Mouse (Mus musculus) embryonic facial prominence, embryonic 14.5 days (tissue): Measurements from ENCODE around the gene Olfr1106. TPM values are rescaled to one million over a fixed set of nuclear protein-coding genes. Genes with fewer than 3 reads are reported as not detected.

Experiments
- ATAC-seq: fragments of 200-750 bp; cut with Nextera tagmentation; 2 replicates; pipeline ENCODE4 v1.8.0; 2017; ENCODE audit warnings: low read depth, moderate number of reproducible peaks, moderate TSS enrichment
- DNase-seq: peaks from one replicate; pipeline ENCODE4 v3.0.0-alpha.2; 2015; ENCODE audit warnings: low spot score
- H3K27ac ChIP-seq: fragments of 300-500 bp; sonication (generic); replicated peaks from 2 replicates; pipeline ENCODE4 v1.5.1; 2014; ENCODE audit warnings: low read depth, mild to moderate bottlenecking, low read length, moderate library complexity
- H3K27me3 ChIP-seq: fragments of 300-500 bp; sonication (generic); replicated peaks from 2 replicates; pipeline ENCODE4 v1.6.1; 2014; ENCODE audit warnings: low read length; ENCODE audit not compliant: control insufficient read depth, insufficient read depth
- H3K36me3 ChIP-seq: fragments of 300-500 bp; sonication (generic); 2 replicates; pipeline ENCODE4 v1.6.1; 2014; ENCODE audit warnings: low read length, mixed read lengths; ENCODE audit not compliant: control insufficient read depth, insufficient read depth
- H3K4me1 ChIP-seq: fragments of 300-500 bp; sonication (generic); 2 replicates; pipeline ENCODE4 v1.6.1; 2014; ENCODE audit warnings: antibody characterized with exemption, low read length; ENCODE audit not compliant: control insufficient read depth, insufficient read depth
- H3K4me2 ChIP-seq: fragments of 300-500 bp; sonication (generic); 2 replicates; pipeline ENCODE4 v1.6.1; 2014; ENCODE audit warnings: low read depth, mild to moderate bottlenecking, low read length, moderate library complexity, mixed read lengths
- H3K4me3 ChIP-seq: fragments of 300-500 bp; sonication (generic); 2 replicates; pipeline ENCODE4 v1.5.1; 2014; ENCODE audit warnings: low read depth, mild to moderate bottlenecking, low read length
- H3K9ac ChIP-seq: fragments of 300-500 bp; sonication (generic); 2 replicates; pipeline ENCODE4 v1.6.1; 2014; ENCODE audit warnings: low read depth, mild to moderate bottlenecking, low read length, moderate library complexity, mixed read lengths
- H3K9me3 ChIP-seq: fragments of 300-500 bp; sonication (generic); 2 replicates; pipeline ENCODE4 v1.6.1; 2016; ENCODE audit warnings: low read length; ENCODE audit not compliant: control insufficient read depth
- WGBS: fragments of 180-500 bp; shearing (Covaris S2); extraction: QIAGEN DNeasy Blood & Tissue Kit; methylation state at CpG from one replicate; pipeline ENCODE4 v1.1.7; 2014; 5-methylcytosine and 5-hydroxymethylcytosine counted together
- polyA plus RNA-seq: library from polyadenylated mRNA; unstranded; fragments of >200 nt; fragmentation: Nextera tagmentation; extraction: Ambion mirVana; gene quantifications from 2 replicates; pipeline ENCODE4 v1.2.1, GENCODE M21; 2014

Gene Olfr1106
- not detected in 2 replicates for polyA plus RNA-seq

- H3K27me3 ChIP-seq, result no peaks in the 10 kb centered on the region
- no peaks in the 10 kb centered on the region for H3K9me3 ChIP-seq
- H3K4me2 ChIP-seq, result no peak within 1 kb of the TSS
- no peak within 1 kb of the TSS for H3K4me3 ChIP-seq
- no peaks in the 10 kb centered on the region for H3K36me3 ChIP-seq
- no peak for ATAC-seq
- DNase-seq, result no peak
- 57% methylated on average over 1 of the region's 1 CpGs for WGBS
- no peak within 1 kb of the TSS for H3K9ac ChIP-seq
- H3K27ac ChIP-seq, result no peak within 1 kb of the TSS
- H3K4me1 ChIP-seq, result no peaks in the 10 kb centered on the region
Measured at GRCm38 (mm10) chr2:87052173-87052572, at the start of gene Olfr1106. Gene Olfr1106, minus strand, starts transcription at chr2:87052273.

- no peaks in the 10 kb centered on the region for H3K9me3 ChIP-seq
- ATAC-seq (no peak), DNase-seq (no peak)
- H3K4me2 ChIP-seq, result no peak within 1 kb of the TSS
- no peaks in the 10 kb centered on the region for H3K27me3 ChIP-seq
- 67% methylated on average over 1 of the region's 1 CpGs for WGBS
- H3K4me1 ChIP-seq, result no peaks in the 10 kb centered on the region
- no peak within 1 kb of the TSS for H3K4me3 ChIP-seq
- H3K27ac ChIP-seq, result no peak within 1 kb of the TSS
- H3K9ac ChIP-seq, result no peak within 1 kb of the TSS
- no peaks in the 10 kb centered on the region for H3K36me3 ChIP-seq
Measured at GRCm38 (mm10) chr2:87095908-87096307, 43.8 kb upstream of the Olfr1106 start, which contains the start of gene Olfr1109. Gene Olfr1109, minus strand, starts transcription at chr2:87096008.

DNA sequence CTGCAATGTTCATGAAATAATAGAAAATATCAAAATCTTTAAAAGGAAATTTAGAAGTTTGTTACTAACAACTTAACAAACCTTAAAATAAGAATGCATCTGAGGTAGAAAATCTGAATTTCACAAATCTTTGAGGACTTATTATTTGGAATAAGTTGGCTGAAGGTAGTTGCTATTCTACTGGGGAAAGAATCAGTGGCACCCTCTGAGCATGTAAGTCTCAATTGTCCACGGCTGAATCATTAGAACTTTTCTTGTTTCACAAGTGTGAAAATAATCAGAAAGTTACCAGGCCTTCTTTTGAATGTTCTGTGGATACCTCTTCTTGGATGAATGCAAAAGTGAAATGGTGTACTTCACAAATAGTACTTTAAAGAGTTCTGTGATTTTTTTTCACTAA lies 23.6 kb upstream of the Olfr1106 start, which contains the start of gene Olfr1107:
Gene Olfr1107 (minus strand): TSS at position 101 of the 400 bp plus-strand sequence.
- no peaks in the 10 kb centered on the region for H3K27me3 ChIP-seq
- H3K4me3 ChIP-seq, result no peak within 1 kb of the TSS
- H3K27ac ChIP-seq, result no peak within 1 kb of the TSS
- no peak within 1 kb of the TSS for H3K9ac ChIP-seq
- no peaks in the 10 kb centered on the region for H3K4me1 ChIP-seq
- no peak for DNase-seq
- no peak within 1 kb of the TSS for H3K4me2 ChIP-seq
- no peaks in the 10 kb centered on the region for H3K36me3 ChIP-seq
- no peaks in the 10 kb centered on the region for H3K9me3 ChIP-seq
- ATAC-seq, result no peak
- 83% methylated on average over 1 of the region's 1 CpGs for WGBS

DNA sequence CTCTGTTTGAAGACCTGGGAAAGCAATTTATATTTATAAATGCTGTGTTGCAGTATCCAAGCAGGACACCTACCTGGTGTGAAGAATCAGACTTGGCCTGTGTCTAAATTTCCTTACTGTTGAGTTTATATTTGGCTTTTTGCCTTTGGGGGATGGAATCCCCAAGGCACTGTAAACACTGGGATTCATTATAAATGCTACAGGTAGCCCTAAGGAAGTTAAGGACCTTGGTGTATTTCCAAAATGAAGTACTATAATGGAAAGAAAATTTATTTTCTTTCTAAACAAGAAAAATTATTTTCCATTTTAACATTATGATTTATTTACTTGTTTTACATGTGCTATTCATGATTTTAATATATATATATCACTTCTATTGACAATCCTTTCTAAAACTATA lies 15.6 kb downstream of the Olfr1106 start, which contains the start of gene Olfr1105:
Gene Olfr1105 (minus strand): TSS at position 101 of the 400 bp plus-strand sequence.
- H3K27me3 ChIP-seq, result no peaks in the 10 kb centered on the region
- no peak within 1 kb of the TSS for H3K4me2 ChIP-seq
- H3K9me3 ChIP-seq, result no peaks in the 10 kb centered on the region
- ATAC-seq (no peak), DNase-seq (no peak)
- no peak within 1 kb of the TSS for H3K9ac ChIP-seq
- no peaks in the 10 kb centered on the region for H3K4me1 ChIP-seq
- no peak within 1 kb of the TSS for H3K27ac ChIP-seq
- no peaks in the 10 kb centered on the region for H3K36me3 ChIP-seq
- no peak within 1 kb of the TSS for H3K4me3 ChIP-seq

DNA sequence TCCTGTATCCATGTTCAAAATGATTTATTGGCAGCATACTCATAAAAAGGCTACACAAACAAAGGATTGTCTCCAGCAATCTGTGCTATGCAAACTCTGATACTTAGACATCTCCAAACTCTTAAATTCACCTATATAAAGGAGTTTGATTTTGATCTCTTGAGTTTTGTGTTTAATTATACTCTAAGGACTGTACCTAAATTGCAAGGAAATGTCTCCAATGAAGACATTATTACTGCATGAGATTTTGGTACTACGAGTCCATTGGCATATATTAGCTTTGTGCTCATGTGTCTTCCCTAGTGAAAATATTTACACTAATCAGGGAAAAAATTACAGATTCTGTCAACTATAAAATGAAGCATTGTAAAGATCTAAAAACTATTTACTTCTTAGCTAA lies 25.1 kb downstream of the Olfr1106 start, which contains the start of gene Olfr1104:
Gene Olfr1104 (minus strand): TSS at position 101 of the 400 bp plus-strand sequence.
- Histone ChIP-seq H3K27me3 (no peaks in the 10 kb centered on the region), H3K27ac (no peak within 1 kb of the TSS), H3K36me3 (no peaks in the 10 kb centered on the region), H3K4me1 (no peaks in the 10 kb centered on the region), H3K9ac (no peak within 1 kb of the TSS), H3K4me3 (no peak within 1 kb of the TSS), H3K4me2 (no peak within 1 kb of the TSS), H3K9me3 (no peaks in the 10 kb centered on the region)
- DNase-seq, result no peak
- no peak for ATAC-seq
- 68% methylated on average over 1 of the region's 1 CpGs for WGBS

- ATAC-seq (no peak), DNase-seq (no peak)
- Histone ChIP-seq H3K27ac (no peak within 1 kb of the TSS), H3K4me3 (no peak within 1 kb of the TSS), H3K4me2 (no peak within 1 kb of the TSS), H3K36me3 (no peaks in the 10 kb centered on the region), H3K27me3 (no peaks in the 10 kb centered on the region), H3K9ac (no peak within 1 kb of the TSS), H3K4me1 (no peaks in the 10 kb centered on the region), H3K9me3 (no peaks in the 10 kb centered on the region)
Measured at GRCm38 (mm10) chr2:86998098-86998497, 54.0 kb downstream of the Olfr1106 start, which contains the start of gene Olfr1102. Gene Olfr1102, plus strand, starts transcription at chr2:86998398.

Other genes starting within 250 kb of the Olfr1106 start
- not detected in 2 replicates for gene Olfr141, start 242.3 kb downstream of the Olfr1106 start, polyA plus RNA-seq
- not detected in 2 replicates for gene Olfr1094, start 227.6 kb downstream of the Olfr1106 start, polyA plus RNA-seq
- not detected in 2 replicates for gene Olfr1095, start 200.6 kb downstream of the Olfr1106 start, polyA plus RNA-seq
- gene Gm13723, start 177.5 kb downstream of the Olfr1106 start, polyA plus RNA-seq, result not detected in 2 replicates
- 0.05 TPM in 1 of 2 replicates, not detected in the other for gene Olfr1097, start 160.1 kb downstream of the Olfr1106 start, polyA plus RNA-seq
- gene Olfr1098, start 127.7 kb downstream of the Olfr1106 start, polyA plus RNA-seq, result 0.06 TPM in 1 of 2 replicates, not detected in the other
- not detected in 2 replicates for gene Olfr1099, start 91.6 kb downstream of the Olfr1106 start, polyA plus RNA-seq
- gene Olfr1100, start 72.3 kb downstream of the Olfr1106 start, polyA plus RNA-seq, result not detected in 2 replicates
- gene Olfr1101, start 61.1 kb downstream of the Olfr1106 start, polyA plus RNA-seq, result not detected in 2 replicates
- gene Olfr1102, start 53.9 kb downstream of the Olfr1106 start, polyA plus RNA-seq, result not detected in 2 replicates
- gene Olfr1104, start 25.2 kb downstream of the Olfr1106 start, polyA plus RNA-seq, result 0.24 TPM in 1 of 2 replicates, not detected in the other
- 0.18 TPM in 1 of 2 replicates, not detected in the other for gene Olfr1105, start 15.7 kb downstream of the Olfr1106 start, polyA plus RNA-seq
- not detected in 2 replicates for gene Olfr1107, start 23.5 kb upstream of the Olfr1106 start, polyA plus RNA-seq
- gene Olfr1109, start 43.7 kb upstream of the Olfr1106 start, polyA plus RNA-seq, result not detected in 2 replicates
- not detected in 2 replicates for gene Olfr259, start 62.3 kb upstream of the Olfr1106 start, polyA plus RNA-seq
- gene Olfr1110, start 88.0 kb upstream of the Olfr1106 start, polyA plus RNA-seq, result 0.06 TPM in 1 of 2 replicates, not detected in the other
- gene Olfr1111, start 100.4 kb upstream of the Olfr1106 start, polyA plus RNA-seq, result not detected in 2 replicates
- gene Olfr1112, start 135.5 kb upstream of the Olfr1106 start, polyA plus RNA-seq, result not detected in 2 replicates
- gene Olfr1113, start 156.7 kb upstream of the Olfr1106 start, polyA plus RNA-seq, result not detected in 2 replicates
- 0.21 and 0.25 TPM in 2 replicates for gene Olfr1115, start 195.7 kb upstream of the Olfr1106 start, polyA plus RNA-seq
- not detected in 2 replicates for gene Olfr1116, start 215.3 kb upstream of the Olfr1106 start, polyA plus RNA-seq